Mouse (Mus musculus) G1E (cell line): ENCODE data around the gene Kcnt1.

ENCODE experiments used
- CTCF ChIP-seq: IDR thresholded peaks from 2 replicates; pipeline ENCODE4 v1.5.1; 2012; ENCODE audit warnings: low read depth, low read length, inconsistent platforms, mixed read lengths
- GATA1 ChIP-seq: IDR thresholded peaks from 2 replicates; pipeline ENCODE4 v1.6.1; 2012; ENCODE audit warnings: borderline replicate concordance, low read length, inconsistent platforms, mixed read lengths
- POLR2AphosphoS5 ChIP-seq: IDR thresholded peaks from 2 replicates; pipeline ENCODE4 v1.6.1; 2012; ENCODE audit warnings: low read depth, low read length, inconsistent platforms; ENCODE audit not compliant: insufficient replicate concordance
- TAL1 ChIP-seq: conservative IDR thresholded peaks from 2 replicates; pipeline ENCODE4 v1.6.1; 2012; ENCODE audit warnings: low read depth, low read length, inconsistent platforms, mixed read lengths

GRCm38 (mm10) chr2:25878516-25878915, 15.0 kb downstream of the Kcnt1 start:
- no peak for TF ChIP-seq GATA1
- no peak for TF ChIP-seq CTCF
- no peak for TF ChIP-seq POLR2AphosphoS5
- no peak for TF ChIP-seq TAL1
